Mouse (Mus musculus): ENCODE data around the gene Slc5a12.

The Slc5a12 gene

DNA sequence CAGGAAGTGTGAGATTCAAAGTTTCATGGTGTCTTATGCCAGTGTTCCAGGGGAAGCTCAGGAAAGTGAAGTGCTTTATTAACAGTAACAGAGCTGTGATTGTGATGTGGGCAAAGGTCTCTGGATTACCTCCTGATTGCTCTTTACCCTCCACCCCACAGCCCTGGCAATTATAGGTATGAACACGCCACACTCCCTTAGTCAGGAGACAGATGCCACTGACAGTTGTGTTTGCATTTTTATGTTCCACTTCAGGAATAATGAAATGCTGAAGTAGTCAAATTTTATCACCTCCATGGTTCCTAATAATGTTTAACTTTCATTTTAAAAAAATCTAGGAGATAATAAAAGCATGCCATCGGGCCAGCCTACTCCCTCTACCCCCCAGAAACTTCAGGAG lies at the start of gene Slc5a12:
TSS of gene Slc5a12 (plus strand) at position 367 of the 400 bp plus-strand sequence.
- no peak for DNase-seq

DNA sequence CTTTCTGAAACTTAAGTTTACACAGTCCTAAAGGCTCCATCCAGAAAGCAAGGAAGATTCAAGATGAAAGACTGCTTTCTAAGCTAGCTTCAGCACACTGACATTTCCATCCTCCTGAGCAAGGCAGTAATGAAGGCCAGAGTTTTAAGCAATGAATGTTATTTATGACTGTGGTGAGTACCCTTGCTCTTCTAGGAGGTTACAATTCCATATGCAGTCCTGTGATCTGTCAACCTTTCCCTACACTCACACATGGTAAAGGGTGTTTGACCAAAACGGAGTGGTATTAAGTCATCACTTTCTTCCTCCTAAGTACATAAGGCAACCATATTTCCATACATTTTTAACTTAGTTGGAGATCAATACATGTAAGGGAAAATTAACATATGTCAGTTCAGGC lies 41.0 kb upstream of the Slc5a12 start:
- DNase-seq: no peak

DNA sequence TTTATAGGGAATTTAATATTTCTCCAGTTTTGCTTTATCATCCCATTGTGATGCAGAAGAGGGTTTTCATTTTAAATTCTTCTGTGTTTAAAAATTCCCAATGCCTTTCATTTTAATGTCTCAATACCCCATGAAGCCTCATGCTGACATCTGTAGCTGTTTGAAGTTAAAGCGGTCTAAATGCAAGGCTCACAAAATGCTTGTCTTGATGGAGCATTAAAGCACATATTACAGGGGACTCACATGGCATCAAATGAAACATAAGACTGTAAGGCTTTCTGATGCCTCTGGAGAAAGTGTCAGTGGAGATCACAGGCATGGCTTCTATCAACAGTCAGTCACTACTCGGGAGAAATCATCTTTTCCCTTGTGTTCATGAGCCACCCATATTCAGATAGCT lies 34.5 kb upstream of the Slc5a12 start:
- DNase-seq: no peak

DNA sequence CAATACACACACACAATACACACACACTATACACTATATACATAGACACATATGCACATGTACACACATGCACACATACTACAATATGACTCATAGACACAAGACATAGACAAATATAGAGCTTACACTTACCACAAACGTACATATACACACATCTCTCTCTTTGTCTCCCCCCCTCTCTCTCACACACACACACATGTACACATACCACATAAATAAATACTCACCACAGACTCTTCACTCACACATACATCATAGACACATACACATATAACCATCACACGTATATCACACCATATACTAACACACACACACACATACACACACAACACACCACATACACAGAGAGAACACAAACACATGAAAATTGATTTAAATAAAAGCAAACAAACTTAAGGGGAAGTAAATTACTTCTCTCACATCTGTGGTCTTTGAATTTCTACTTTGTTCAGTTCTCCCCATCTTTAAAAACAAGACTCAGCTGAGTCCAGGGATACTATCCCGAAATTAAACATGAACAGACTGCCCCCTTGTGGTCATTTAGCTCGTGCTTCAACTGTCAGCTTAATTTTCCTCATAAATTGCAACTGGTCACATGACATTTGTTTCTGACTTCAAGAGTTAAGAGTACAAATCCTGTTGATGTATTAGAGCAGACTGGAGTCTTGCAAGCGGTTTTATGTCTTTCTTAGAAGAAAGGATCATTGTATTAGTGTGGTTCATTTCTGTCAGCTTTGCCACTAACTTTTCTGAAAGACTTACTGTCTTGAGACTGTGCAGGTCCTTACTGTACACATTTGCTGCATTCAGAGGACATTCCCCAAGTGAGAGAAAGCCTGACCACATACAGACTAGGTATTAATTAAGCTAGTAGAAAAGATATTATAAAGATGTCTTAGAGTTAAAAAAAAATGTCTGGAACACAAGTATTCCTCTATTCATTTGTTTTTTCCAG lies 32.1 kb upstream of the Slc5a12 start:
- peak; percentile 9 for DNase-seq

DNA sequence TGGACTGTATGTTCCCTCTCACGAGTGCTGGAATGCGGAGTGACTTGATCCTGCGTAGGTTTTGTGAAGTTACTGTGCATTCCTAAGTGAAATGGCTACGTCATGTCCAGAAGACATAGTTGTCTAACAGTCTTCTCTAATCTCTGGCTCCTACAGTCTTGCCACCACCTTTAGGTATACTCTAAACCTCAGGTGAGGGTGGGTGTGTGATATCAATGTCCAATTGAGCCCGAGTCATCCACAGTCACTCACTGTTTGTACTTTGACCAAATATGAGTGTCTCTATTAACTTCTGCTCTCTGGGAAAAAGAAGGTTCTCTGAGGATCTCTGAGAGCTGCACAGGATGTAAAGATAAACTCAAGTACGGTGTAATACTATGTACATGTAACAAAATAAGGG lies 10.4 kb upstream of the Slc5a12 start:
- no peak for DNase-seq

DNA sequence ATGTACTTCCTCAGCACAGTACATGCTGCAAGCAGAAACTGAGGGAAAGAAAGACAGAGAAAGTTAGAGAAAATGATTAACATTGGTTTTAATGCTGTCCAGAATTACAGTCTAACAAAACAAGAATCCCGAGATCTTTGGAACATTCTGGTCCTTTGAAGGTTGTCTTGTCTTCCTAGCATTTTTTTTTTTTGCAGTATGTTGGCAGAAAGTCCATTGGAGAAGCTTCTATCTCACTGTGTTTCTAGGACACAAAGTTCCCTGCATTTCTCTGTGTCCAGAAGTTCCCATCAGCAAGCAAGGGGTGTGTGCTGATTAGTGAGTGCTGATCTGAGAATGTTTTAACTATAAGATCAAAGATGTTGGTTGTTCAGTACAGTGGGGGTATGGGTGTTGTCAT lies 7.1 kb upstream of the Slc5a12 start:
- no peak for DNase-seq

DNA sequence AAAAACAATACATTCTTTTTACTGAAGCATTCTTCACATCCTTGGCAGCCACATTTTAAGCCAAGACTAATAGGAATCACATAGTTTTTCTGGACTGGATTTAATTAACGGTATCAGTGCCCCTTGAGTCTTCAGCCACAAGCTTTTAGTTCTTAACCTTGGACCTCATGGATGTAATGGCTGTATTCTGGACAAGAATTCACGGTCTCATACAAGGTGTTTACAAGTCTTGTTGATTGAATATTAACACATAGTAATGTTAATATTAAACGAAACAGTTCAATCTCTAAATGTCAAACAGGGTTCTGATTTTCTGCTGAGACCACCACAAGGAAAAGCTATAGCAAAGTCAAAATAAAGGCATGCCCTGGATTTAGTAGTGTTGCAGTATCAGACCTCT lies 4.8 kb upstream of the Slc5a12 start:
- no peak for DNase-seq

DNA sequence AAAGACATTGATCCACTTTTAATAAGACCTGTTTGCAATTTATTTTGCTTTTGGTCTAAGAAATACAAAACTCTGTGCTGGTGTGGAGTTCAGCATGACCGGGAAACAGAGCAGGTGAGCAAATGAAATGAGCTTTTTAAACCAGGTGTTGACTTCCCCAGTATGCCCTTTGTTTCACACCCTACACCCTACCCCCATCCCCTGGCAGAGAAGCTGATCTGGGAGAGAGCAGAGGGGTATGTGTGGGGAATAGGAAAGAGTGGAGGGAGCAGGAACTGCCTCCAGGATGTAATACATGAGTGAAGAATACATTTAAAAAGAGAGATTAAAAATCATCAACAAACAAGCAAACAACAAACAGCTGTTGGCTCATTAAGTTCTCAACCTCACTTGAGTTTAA lies 47.3 kb downstream of the Slc5a12 start:
- no peak for DNase-seq

DNA sequence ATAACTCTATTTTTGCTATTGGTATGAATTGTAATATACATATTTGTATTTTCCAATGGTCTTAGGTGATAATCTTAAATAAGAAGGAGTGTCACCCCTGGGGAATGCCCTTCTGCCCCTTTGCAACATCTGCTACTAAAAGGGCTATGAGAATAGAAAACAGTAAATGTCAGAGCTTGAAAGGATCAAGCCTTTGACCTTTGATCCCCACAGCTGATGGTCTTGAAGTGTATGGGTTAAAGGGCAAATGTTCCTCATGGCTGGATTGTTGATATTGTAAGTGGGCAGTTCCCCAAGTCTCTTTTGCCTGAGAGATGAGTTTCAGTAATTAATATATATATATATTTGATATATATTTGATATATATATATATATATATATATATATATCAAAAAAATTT lies 47.7 kb downstream of the Slc5a12 start:
- no peak for DNase-seq

DNA sequence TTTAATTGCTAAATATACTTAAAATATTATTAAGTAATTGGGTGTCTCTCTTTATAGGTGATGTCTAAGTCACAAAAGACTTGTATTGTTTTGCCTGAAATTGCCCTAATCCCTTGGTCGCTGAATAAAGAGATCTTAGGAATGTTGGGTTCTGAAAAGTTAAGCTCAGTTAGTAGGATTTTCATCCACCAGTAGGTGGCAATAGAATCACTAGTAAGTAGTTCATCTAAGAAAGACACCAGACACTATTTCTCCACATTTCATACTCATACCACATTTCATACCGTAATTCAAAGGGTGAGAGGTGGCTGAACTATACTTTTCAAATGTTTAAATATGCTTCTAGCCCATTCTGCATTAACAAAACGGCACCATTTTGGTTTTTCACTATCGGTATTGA lies 66.2 kb downstream of the Slc5a12 start:
- DNase-seq: no peak

DNA sequence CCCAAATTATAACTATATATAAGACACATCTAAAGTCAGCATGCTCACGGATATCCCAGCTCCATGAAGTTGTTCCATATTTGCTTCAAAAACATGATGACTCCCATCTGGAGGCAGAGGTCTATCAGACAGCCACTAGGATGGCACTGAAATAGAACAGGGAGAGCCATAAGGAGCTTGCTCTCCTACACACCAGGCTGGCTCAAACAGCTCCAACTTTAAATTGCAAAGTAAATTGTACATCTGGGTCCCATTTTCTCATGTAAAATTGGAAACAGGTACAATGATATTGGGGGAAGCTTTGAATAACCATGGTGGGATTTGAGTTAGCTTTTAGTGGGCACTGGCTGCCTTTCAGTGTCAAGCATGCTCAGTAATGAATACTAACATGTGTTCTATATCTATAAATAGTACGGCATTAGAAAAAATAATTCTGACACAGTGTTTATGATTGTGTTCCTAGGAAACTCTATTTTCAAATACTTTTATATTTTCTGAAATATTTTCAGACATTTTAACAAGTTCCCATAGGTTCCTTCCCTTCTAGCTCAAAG lies 74.0 kb downstream of the Slc5a12 start:
- no peak for DNase-seq

Measured in cerebellum, adult 11 months (tissue).